Mouse (Mus musculus) embryonic facial prominence, embryonic 12.5 days (tissue): ENCODE measurements around the gene 4921530L21Rik. TPM values are rescaled to one million over a fixed set of nuclear protein-coding genes. Genes with fewer than 3 reads are reported as not detected.

Experiments used
- ATAC-seq: fragments of 200-750 bp; cut with Nextera tagmentation; 2 replicates; pipeline ENCODE4 v1.8.0; 2017; ENCODE audit not compliant: insufficient number of reproducible peaks, insufficient read depth, low FRiP score, low TSS enrichment
- H3K27ac ChIP-seq: fragments of 300-500 bp; sonication (generic); 2 replicates; pipeline ENCODE4 v1.5.1; 2016; ENCODE audit warnings: mild to moderate bottlenecking
- H3K27me3 ChIP-seq: fragments of 300-500 bp; sonication (generic); 2 replicates; pipeline ENCODE4 v1.6.1; 2016; ENCODE audit warnings: mild to moderate bottlenecking, moderate library complexity
- H3K36me3 ChIP-seq: fragments of 300-500 bp; sonication (generic); 2 replicates; pipeline ENCODE4 v1.6.1; 2016; ENCODE audit warnings: mild to moderate bottlenecking
- H3K4me1 ChIP-seq: fragments of 300-500 bp; sonication (generic); 2 replicates; pipeline ENCODE4 v1.6.1; 2016
- H3K4me2 ChIP-seq: fragments of 300-500 bp; sonication (generic); replicated peaks from 2 replicates; pipeline ENCODE4 v1.6.1; 2016; ENCODE audit warnings: mild to moderate bottlenecking, moderate library complexity
- H3K4me3 ChIP-seq: fragments of 300-500 bp; sonication (generic); 2 replicates; pipeline ENCODE4 v1.5.1; 2016; ENCODE audit warnings: mild to moderate bottlenecking
- H3K9ac ChIP-seq: fragments of 300-500 bp; sonication (generic); 2 replicates; pipeline ENCODE4 v1.6.1; 2016; ENCODE audit warnings: mild to moderate bottlenecking, moderate library complexity
- H3K9me3 ChIP-seq: fragments of 300-500 bp; sonication (generic); 2 replicates; pipeline ENCODE4 v1.6.1; 2016; ENCODE audit warnings: mild to moderate bottlenecking, moderate library complexity
- WGBS: fragments of 180-500 bp; shearing (Covaris S2); methylation state at CpG from one replicate; pipeline ENCODE4 v1.1.7; 2016; 5-methylcytosine and 5-hydroxymethylcytosine counted together
- polyA plus RNA-seq: library from polyadenylated mRNA; unstranded; fragments of >200 nt; fragmentation: Nextera tagmentation; extraction: Ambion mirVana; gene quantifications from 2 replicates; pipeline ENCODE4 v1.2.1, GENCODE M21; 2016

The 4921530L21Rik gene
- polyA plus RNA-seq, 1 experiment from 2014 or later, result not detected

DNA sequence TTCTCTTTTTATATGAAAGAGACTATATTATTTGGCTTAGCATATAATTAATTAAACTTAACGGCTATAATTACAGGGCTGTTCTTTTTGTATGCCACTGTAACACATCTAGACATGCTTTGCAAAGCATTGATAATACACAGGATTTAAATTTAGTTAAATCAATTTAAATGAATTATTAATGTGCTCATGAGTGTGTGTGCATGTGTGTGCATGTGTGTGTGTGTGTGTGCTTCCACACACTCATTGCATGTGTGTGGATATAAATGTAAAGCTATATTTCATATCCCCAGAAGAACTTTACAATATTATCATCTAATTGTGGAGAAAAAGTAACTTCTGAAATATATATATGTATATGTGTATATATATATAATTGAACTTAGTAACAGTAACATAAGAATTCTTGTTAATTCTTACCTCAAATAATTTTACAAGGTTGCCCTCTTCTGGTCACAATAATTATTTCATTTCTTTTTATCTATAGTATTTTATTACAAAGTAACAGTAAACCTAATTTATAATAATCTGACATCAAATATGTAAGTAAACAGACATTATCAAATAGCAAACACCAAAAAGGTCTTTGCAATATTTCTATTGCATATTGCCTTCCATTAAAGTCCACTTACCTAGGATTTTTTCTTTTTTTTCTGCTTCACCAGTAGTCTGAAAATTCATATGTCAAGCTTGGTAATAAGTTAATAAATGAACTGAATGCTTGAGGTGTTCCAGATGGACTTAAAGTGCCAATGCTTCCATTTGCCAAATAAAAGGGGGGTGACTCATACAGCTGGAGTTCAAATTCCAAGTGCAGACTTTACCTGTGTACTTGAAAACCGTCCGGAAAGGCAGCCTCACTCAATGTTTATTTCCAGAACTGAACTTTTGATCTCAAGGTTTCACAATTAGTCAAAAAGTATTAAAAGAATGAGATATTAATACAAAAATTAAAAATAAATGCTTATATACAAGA is 47.0 kb downstream of the 4921530L21Rik start:
- no peak overlapping the region for H3K9ac ChIP-seq
- H3K4me2 ChIP-seq, result no peak overlapping the region
- ATAC-seq, result no peak
- WGBS, result 84% methylated on average over 3 of the region's 3 CpGs
- H3K9me3 ChIP-seq, result no peaks in the 10 kb centered on the region
- no peaks in the 10 kb centered on the region for H3K27me3 ChIP-seq
- no peak overlapping the region for H3K27ac ChIP-seq
- H3K4me1 ChIP-seq, result no peaks in the 10 kb centered on the region
- H3K4me3 ChIP-seq, result no peak overlapping the region
- no peaks in the 10 kb centered on the region for H3K36me3 ChIP-seq
